Mouse (Mus musculus): ENCODE measurements around the gene Golga7b. TPM values are rescaled to one million over a fixed set of nuclear protein-coding genes. Genes with fewer than 3 reads are reported as not detected.

Gene Golga7b
- polyA plus RNA-seq, 1 experiment: not detected

DNA sequence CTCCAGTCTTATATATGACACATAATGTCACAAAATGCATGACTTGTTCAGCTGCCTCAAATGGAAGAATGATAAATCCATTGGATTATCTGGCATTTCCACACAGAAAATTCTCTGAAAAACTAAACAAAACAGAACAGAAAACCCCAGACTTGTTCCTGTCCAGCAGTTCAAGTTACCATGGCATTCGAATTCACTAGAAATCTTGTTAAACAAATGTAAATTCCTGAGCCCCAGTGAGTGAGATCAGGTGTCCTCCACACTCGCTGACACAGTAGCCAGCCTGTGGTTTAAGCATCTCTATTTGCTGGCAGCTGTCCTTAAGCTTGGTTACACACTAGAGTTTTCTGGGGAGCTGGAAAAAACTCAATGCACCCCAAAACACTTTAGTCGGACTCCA is 16.1 kb downstream of the Golga7b start:
- no peak overlapping the region for H3K9ac ChIP-seq (ENCODE audit: low read depth, poor library complexity, severe bottlenecking)
- peaks cover 2% of the 10 kb centered on the region for H3K4me1 ChIP-seq (ENCODE audit: control insufficient read depth, insufficient read depth, low read length)
- no peak overlapping the region for H3K27ac ChIP-seq (ENCODE audit: insufficient read depth, low read length)
- H3K4me3 ChIP-seq (ENCODE audit: low read depth, low read length): no peak overlapping the region
- no peaks in the 10 kb centered on the region for H3K36me3 ChIP-seq (ENCODE audit: control insufficient read depth, insufficient read depth, low read length, poor library complexity, severe bottlenecking)
- H3K9me3 ChIP-seq (replicated peaks; ENCODE audit: control insufficient read depth, insufficient read depth, low read length, poor library complexity, severe bottlenecking): no peaks in the 10 kb centered on the region
- no peaks in the 10 kb centered on the region for H3K27me3 ChIP-seq (ENCODE audit: control insufficient read depth, insufficient read depth, low read length, poor library complexity, severe bottlenecking)
- TF ChIP-seq EP300 (IDR thresholded peaks at IDR 0.05; ENCODE audit: insufficient read depth, low read depth, low read length): no peak
- TF ChIP-seq POLR2A (IDR thresholded peaks at IDR 0.05; ENCODE audit: insufficient read depth, low read length): no peak
- TF ChIP-seq CTCF (IDR thresholded peaks at IDR 0.05; ENCODE audit: low read depth, low read length): no peak

- H3K4me3 ChIP-seq (ENCODE audit: low read depth, low read length): no peak overlapping the region
- H3K9ac ChIP-seq (ENCODE audit: low read depth, poor library complexity, severe bottlenecking): peak overlapping the region; percentile 20
- no peaks in the 10 kb centered on the region for H3K9me3 ChIP-seq (replicated peaks; ENCODE audit: control insufficient read depth, insufficient read depth, low read length, poor library complexity, severe bottlenecking)
- H3K4me1 ChIP-seq (ENCODE audit: control insufficient read depth, insufficient read depth, low read length): peaks cover 3% of the 10 kb centered on the region
- H3K27ac ChIP-seq (ENCODE audit: insufficient read depth, low read length): no peak overlapping the region
- TF ChIP-seq POLR2A (IDR thresholded peaks at IDR 0.05; ENCODE audit: insufficient read depth, low read length) (no peak), CTCF (IDR thresholded peaks at IDR 0.05; ENCODE audit: low read depth, low read length) (no peak), EP300 (IDR thresholded peaks at IDR 0.05; ENCODE audit: insufficient read depth, low read depth, low read length) (no peak)
- no peaks in the 10 kb centered on the region for H3K36me3 ChIP-seq (ENCODE audit: control insufficient read depth, insufficient read depth, low read length, poor library complexity, severe bottlenecking)
- no peaks in the 10 kb centered on the region for H3K27me3 ChIP-seq (ENCODE audit: control insufficient read depth, insufficient read depth, low read length, poor library complexity, severe bottlenecking)
Observed at GRCm38 (mm10) chr19:42268337-42268736, 21.0 kb downstream of the Golga7b start.

GRCm38 (mm10) chr19:42270119-42270518 is 22.7 kb downstream of the Golga7b start:
- Histone ChIP-seq H3K27me3 (ENCODE audit: control insufficient read depth, insufficient read depth, low read length, poor library complexity, severe bottlenecking) (no peaks in the 10 kb centered on the region), H3K27ac (ENCODE audit: insufficient read depth, low read length) (no peak overlapping the region), H3K9ac (ENCODE audit: low read depth, poor library complexity, severe bottlenecking) (no peak overlapping the region), H3K36me3 (ENCODE audit: control insufficient read depth, insufficient read depth, low read length, poor library complexity, severe bottlenecking) (no peaks in the 10 kb centered on the region), H3K9me3 (replicated peaks; ENCODE audit: control insufficient read depth, insufficient read depth, low read length, poor library complexity, severe bottlenecking) (no peaks in the 10 kb centered on the region), H3K4me1 (ENCODE audit: control insufficient read depth, insufficient read depth, low read length) (peaks cover 2% of the 10 kb centered on the region), H3K4me3 (ENCODE audit: low read depth, low read length) (no peak overlapping the region)
- TF ChIP-seq POLR2A (IDR thresholded peaks at IDR 0.05; ENCODE audit: insufficient read depth, low read length) (no peak), CTCF (IDR thresholded peaks at IDR 0.05; ENCODE audit: low read depth, low read length) (no peak), EP300 (IDR thresholded peaks at IDR 0.05; ENCODE audit: insufficient read depth, low read depth, low read length) (no peak)

DNA sequence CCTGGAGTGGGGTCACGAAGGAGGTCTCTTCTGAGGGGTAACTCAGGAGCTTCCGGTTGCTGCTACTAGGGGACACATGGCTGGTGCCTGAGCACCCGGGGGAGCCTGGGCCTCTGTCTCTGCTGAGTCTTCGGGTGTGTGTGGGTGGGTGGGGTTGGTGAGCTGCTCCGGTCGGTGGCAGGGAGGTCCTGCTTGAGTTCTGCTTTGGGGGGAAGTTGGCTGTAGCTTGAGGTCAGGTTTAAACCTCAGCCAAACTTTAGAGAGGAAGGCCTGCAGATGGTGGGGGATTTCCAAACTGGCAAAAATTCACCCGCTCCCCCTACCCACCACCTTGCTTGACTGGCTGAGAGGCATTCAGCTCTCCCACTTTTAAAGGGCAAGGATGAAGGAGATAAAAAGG is 23.8 kb downstream of the Golga7b start:
- Histone ChIP-seq H3K36me3 (ENCODE audit: control insufficient read depth, insufficient read depth, low read length, poor library complexity, severe bottlenecking) (no peaks in the 10 kb centered on the region), H3K9me3 (replicated peaks; ENCODE audit: control insufficient read depth, insufficient read depth, low read length, poor library complexity, severe bottlenecking) (no peaks in the 10 kb centered on the region), H3K4me1 (ENCODE audit: control insufficient read depth, insufficient read depth, low read length) (peaks cover 2% of the 10 kb centered on the region), H3K27ac (ENCODE audit: insufficient read depth, low read length) (no peak overlapping the region), H3K4me3 (ENCODE audit: low read depth, low read length) (no peak overlapping the region), H3K27me3 (ENCODE audit: control insufficient read depth, insufficient read depth, low read length, poor library complexity, severe bottlenecking) (no peaks in the 10 kb centered on the region), H3K9ac (ENCODE audit: low read depth, poor library complexity, severe bottlenecking) (no peak overlapping the region)
- TF ChIP-seq CTCF (IDR thresholded peaks at IDR 0.05; ENCODE audit: low read depth, low read length) (no peak), EP300 (IDR thresholded peaks at IDR 0.05; ENCODE audit: insufficient read depth, low read depth, low read length) (no peak), POLR2A (IDR thresholded peaks at IDR 0.05; ENCODE audit: insufficient read depth, low read length) (no peak)

GRCm38 (mm10) chr19:42272003-42272963 is 24.9 kb downstream of the Golga7b start:
- Histone ChIP-seq H3K36me3 (ENCODE audit: control insufficient read depth, insufficient read depth, low read length, poor library complexity, severe bottlenecking) (no peaks in the 10 kb centered on the region), H3K27ac (ENCODE audit: insufficient read depth, low read length) (no peak overlapping the region), H3K27me3 (ENCODE audit: control insufficient read depth, insufficient read depth, low read length, poor library complexity, severe bottlenecking) (no peaks in the 10 kb centered on the region), H3K4me3 (ENCODE audit: low read depth, low read length) (no peak overlapping the region), H3K9me3 (replicated peaks; ENCODE audit: control insufficient read depth, insufficient read depth, low read length, poor library complexity, severe bottlenecking) (no peaks in the 10 kb centered on the region), H3K9ac (ENCODE audit: low read depth, poor library complexity, severe bottlenecking) (no peak overlapping the region), H3K4me1 (ENCODE audit: control insufficient read depth, insufficient read depth, low read length) (peaks cover 2% of the 10 kb centered on the region)
- no peak for TF ChIP-seq POLR2A (IDR thresholded peaks at IDR 0.05; ENCODE audit: insufficient read depth, low read length)
- peak; percentile 50 for TF ChIP-seq CTCF (IDR thresholded peaks at IDR 0.05; ENCODE audit: low read depth, low read length)

DNA sequence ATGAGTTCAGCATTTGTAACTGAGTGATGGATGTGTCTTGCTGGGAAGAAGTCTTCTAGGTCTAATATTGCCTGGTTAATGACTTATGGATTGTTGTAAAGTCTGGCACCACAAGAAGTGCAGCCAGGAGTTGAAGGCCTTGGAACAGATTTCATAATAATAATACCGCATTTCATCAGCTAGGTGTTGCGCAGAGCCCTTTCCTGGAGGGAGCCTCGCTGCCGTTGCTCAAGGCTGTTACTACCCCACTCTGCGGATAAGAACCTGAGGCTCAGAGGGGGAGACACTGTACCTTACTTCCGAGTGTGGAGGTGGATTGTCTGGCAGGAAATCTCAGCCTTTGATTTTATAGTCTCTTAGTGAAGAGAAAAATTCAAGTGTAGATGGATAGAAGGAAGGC is 29.9 kb downstream of the Golga7b start:
- no peaks in the 10 kb centered on the region for H3K36me3 ChIP-seq (ENCODE audit: control insufficient read depth, insufficient read depth, low read length, poor library complexity, severe bottlenecking)
- no peaks in the 10 kb centered on the region for H3K9me3 ChIP-seq (replicated peaks; ENCODE audit: control insufficient read depth, insufficient read depth, low read length, poor library complexity, severe bottlenecking)
- no peaks in the 10 kb centered on the region for H3K4me1 ChIP-seq (ENCODE audit: control insufficient read depth, insufficient read depth, low read length)
- H3K27me3 ChIP-seq (ENCODE audit: control insufficient read depth, insufficient read depth, low read length, poor library complexity, severe bottlenecking): no peaks in the 10 kb centered on the region
- no peak overlapping the region for H3K4me3 ChIP-seq (ENCODE audit: low read depth, low read length)
- H3K27ac ChIP-seq (ENCODE audit: insufficient read depth, low read length): no peak overlapping the region
- no peak overlapping the region for H3K9ac ChIP-seq (ENCODE audit: low read depth, poor library complexity, severe bottlenecking)
- TF ChIP-seq POLR2A (IDR thresholded peaks at IDR 0.05; ENCODE audit: insufficient read depth, low read length) (no peak), EP300 (IDR thresholded peaks at IDR 0.05; ENCODE audit: insufficient read depth, low read depth, low read length) (no peak), CTCF (IDR thresholded peaks at IDR 0.05; ENCODE audit: low read depth, low read length) (no peak)
